Mouse (Mus musculus): ENCODE results near the gene Gm7995. TPM values are rescaled to one million over a fixed set of nuclear protein-coding genes. Genes with fewer than 3 reads are reported as not detected.
"Not testable (repeated sequence)": the region's sequence is repeated elsewhere in the genome, so short reads cannot be mapped to it uniquely, and the experiment has no call there.

Gene Gm7995
- not detected for total RNA-seq (2021)
- long read RNA-seq, experiment 1, result 0 reads
- long read RNA-seq, experiment 2, result 0 reads

GRCm38 (mm10) chr14:42309910-42310309 is at the start of gene Gm7995:
Gene Gm7995 (plus strand): TSS chr14:42310210.
- DNase-seq, result not testable (repeated sequence)

- DNase-seq, result not testable (repeated sequence)
Observed at GRCm38 (mm10) chr14:42297258-42297657, 12.8 kb upstream of the Gm7995 start, which contains the start of gene Gm9611. Gene Gm9611 (minus strand): TSS chr14:42297358.

Small RNA genes within 50 kb of the gene (microRNA-seq; reads per million reads assigned to microRNA genes)
- gene Gm25208 (not detected), gene Gm25892 (not detected)

Other genes with a start within 250 kb of the Gm7995 start
- not detected for gene Gm7951, start 192.8 kb upstream of the Gm7995 start, total RNA-seq (2021)
- not detected for gene Gm17027, start 147.6 kb upstream of the Gm7995 start, total RNA-seq (2021)
- not detected for gene Gm3573, start 119.4 kb upstream of the Gm7995 start, total RNA-seq (2021)
- gene Gm17026, start 50.2 kb upstream of the Gm7995 start, total RNA-seq (2021), result not detected
- gene Gm9611, start 12.9 kb upstream of the Gm7995 start, total RNA-seq (2021), result not detected
- gene Gm8005, start 129.5 kb downstream of the Gm7995 start, total RNA-seq (2021), result not detected
- not detected for gene Gm8011, start 153.7 kb downstream of the Gm7995 start, total RNA-seq (2021)
- not detected for gene Gm8020, start 192.1 kb downstream of the Gm7995 start, total RNA-seq (2021)
- gene Gm8024, start 214.1 kb downstream of the Gm7995 start, total RNA-seq (2021), result not detected

All from adrenal gland, postnatal 36 days (tissue).